Mouse (Mus musculus) cerebellum, adult 2 months (tissue): ENCODE measurements around the gene Lce3b. TPM values are rescaled to one million over a fixed set of nuclear protein-coding genes. Genes with fewer than 3 reads are reported as not detected.

Source experiments
- DNase-seq, 2 experiments: peaks; one replicate each; pipeline ENCODE4 v3.0.0; 2021
- H3K27ac ChIP-seq: fragments of 200-500 bp; 2 replicates; pipeline ENCODE4 v1.5.1; 2012; ENCODE audit warnings: low read length, control low read depth, inconsistent platforms; ENCODE audit not compliant: insufficient read depth
- H3K27me3 ChIP-seq: fragments of 200-500 bp; 2 replicates; pipeline ENCODE4 v1.6.1; 2012; ENCODE audit warnings: inconsistent platforms, mild to moderate bottlenecking, low read length, moderate library complexity; ENCODE audit not compliant: control insufficient read depth, insufficient read depth
- H3K4me1 ChIP-seq: fragments of 200-500 bp; 2 replicates; pipeline ENCODE4 v1.6.1; 2011; ENCODE audit warnings: low read length; ENCODE audit not compliant: control insufficient read depth, insufficient read depth
- H3K4me3 ChIP-seq: fragments of 200-500 bp; replicated peaks from 2 replicates; pipeline ENCODE3; 2011; ENCODE audit warnings: mild to moderate bottlenecking, low read depth, low read length, control low read depth; ENCODE audit not compliant: insufficient read depth
- CTCF ChIP-seq: fragments of 200-500 bp; IDR thresholded peaks from 2 replicates; pipeline ENCODE4 v1.5.1; 2011; ENCODE audit warnings: low read depth, mild to moderate bottlenecking, control low read depth, low read length, moderate library complexity, borderline replicate concordance; ENCODE audit not compliant: insufficient read depth
- POLR2A ChIP-seq: fragments of 200-500 bp; IDR thresholded peaks from 2 replicates; pipeline ENCODE4 v1.6.1; 2011; ENCODE audit warnings: low read length, control low read depth, borderline replicate concordance; ENCODE audit not compliant: insufficient read depth
- WGBS: fragments of 180-500 bp; shearing (Covaris S2); methylation state at CpG from one replicate; pipeline ENCODE4 v1.1.7; 2018; 5-methylcytosine and 5-hydroxymethylcytosine counted together
- polyA plus RNA-seq: library from polyadenylated mRNA; depleted of rRNA; stranded (reverse); fragments of >200 nt; gene quantifications from 2 replicates; pipeline ENCODE4 v1.2.3, GENCODE M21; 2012; rRNA removed

Lce3b gene
- polyA plus RNA-seq = not detected in 2 replicates

DNA sequence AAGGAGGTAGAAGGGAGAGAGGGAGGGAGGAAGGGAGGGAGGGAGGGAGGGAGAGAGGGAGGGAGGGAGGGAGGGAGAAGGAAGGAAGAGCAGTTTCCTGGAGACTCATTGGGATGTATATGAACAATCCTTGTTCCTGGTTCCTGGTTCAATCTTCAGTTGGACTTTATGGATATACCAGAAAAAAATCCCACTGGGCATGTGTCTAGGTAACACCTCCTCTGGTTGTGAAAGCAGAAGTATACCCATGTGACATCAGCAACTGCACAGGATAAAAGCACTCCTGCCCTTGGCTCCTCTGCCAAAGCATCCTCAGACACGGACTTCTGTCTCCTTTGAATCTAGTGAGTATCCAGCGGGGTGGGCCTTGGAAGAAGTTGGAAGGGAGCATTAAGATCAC, at the start of gene Lce3b:
Lce3b (plus strand) TSS at position 301 of the 400 bp plus-strand sequence.
- Histone ChIP-seq H3K27ac (no peak within 1 kb of the TSS), H3K27me3 (no peaks in the 10 kb centered on the region), H3K4me3 (no peak within 1 kb of the TSS), H3K4me1 (no peaks in the 10 kb centered on the region)
- DNase-seq = no peak
- WGBS = 40% methylated on average over 2 of the region's 2 CpGs
- TF ChIP-seq CTCF (no peak), POLR2A (no peak)

- Histone ChIP-seq H3K27me3 (no peaks in the 10 kb centered on the region), H3K4me1 (no peaks in the 10 kb centered on the region), H3K27ac (no peak overlapping the region), H3K4me3 (no peak overlapping the region)
- WGBS = 32% methylated on average over 3 of the region's 3 CpGs
- TF ChIP-seq CTCF (no peak), POLR2A (no peak)
- peak in 1 of 2 experiments; percentile 0 for DNase-seq
These were observed 38.7 kb upstream of the Lce3b start for GRCm38 (mm10) chr3:92894063-92894462.

DNA sequence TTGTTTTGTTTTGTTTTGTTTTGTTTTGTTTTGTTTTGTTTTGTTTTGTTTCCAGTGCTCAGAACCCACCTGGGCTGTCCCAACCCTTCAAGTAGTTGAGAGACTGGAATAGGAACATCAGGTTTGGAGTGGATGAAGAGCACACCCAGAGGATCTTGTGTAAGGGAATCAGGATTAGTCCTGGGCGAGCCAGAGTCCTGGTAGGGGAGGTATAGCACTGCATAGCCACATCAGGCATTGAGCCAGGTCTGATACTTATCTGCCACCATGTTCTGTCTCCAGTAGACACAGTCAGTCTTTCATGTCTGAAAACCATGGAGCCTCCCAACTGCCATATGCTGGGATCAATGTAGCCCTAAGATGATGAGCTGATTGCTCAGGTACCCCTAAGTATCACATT, 38.3 kb upstream of the Lce3b start:
- H3K4me1 ChIP-seq = no peaks in the 10 kb centered on the region
- TF ChIP-seq POLR2A (no peak), CTCF (no peak)
- H3K4me3 ChIP-seq = no peak overlapping the region
- H3K27ac ChIP-seq = no peak overlapping the region
- no peaks in the 10 kb centered on the region for H3K27me3 ChIP-seq
- no peak for DNase-seq
- WGBS = 38% methylated on average over 1 of the region's 1 CpGs

- Histone ChIP-seq H3K27me3 (no peaks in the 10 kb centered on the region), H3K27ac (no peak overlapping the region), H3K4me1 (no peaks in the 10 kb centered on the region), H3K4me3 (no peak overlapping the region)
- no peak for DNase-seq
- TF ChIP-seq CTCF (peak; percentile 16; the same call in 1 of the 2 replicates), POLR2A (no peak)
- WGBS = 24% methylated on average over 3 of the region's 3 CpGs
These were observed 29.8 kb upstream of the Lce3b start for GRCm38 (mm10) chr3:92902992-92903391.

DNA sequence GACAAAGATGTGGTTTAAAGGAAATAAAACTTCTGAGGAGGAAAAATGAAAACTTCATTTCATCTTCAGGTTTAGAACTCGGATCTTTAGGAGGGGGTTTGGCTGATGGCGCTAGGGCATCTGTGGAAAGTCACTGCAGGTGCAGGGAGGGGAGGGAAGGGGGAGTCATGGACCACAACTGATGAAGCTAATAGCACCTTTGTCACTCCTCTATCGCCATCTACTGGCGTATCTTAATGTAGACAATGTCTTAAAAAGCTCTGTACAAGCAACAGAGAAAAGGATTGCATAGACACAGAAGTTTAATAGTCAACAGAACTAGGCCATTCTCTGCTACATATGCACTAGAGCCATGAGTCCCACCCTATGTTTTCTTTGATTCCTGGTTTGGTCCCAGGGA, 29.1 kb upstream of the Lce3b start:
- no peak for DNase-seq
- no peaks in the 10 kb centered on the region for H3K27me3 ChIP-seq
- no peak overlapping the region for H3K27ac ChIP-seq
- TF ChIP-seq POLR2A (no peak), CTCF (no peak)
- no peaks in the 10 kb centered on the region for H3K4me1 ChIP-seq
- 21% methylated on average over 4 of the region's 4 CpGs for WGBS
- no peak overlapping the region for H3K4me3 ChIP-seq

DNA sequence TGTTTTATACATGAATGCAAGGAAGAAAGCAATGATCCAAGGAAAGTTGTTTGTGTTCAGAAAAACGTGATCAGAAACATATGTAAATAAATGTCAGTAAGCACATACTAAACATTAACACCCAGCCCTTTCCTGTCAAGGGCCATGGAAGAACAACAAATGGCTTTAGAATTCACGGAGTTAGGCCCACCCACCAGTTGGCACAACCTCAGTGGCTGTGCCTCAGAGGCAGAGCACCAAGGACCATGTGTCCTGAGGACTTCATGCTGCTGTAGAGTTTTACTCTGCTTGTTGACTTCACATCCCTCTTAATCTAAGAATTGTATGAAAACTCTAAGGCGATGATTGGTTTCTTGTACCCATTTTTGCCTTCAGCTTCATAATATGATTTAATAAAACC, 27.6 kb upstream of the Lce3b start:
- no peaks in the 10 kb centered on the region for H3K4me1 ChIP-seq
- H3K27me3 ChIP-seq = no peaks in the 10 kb centered on the region
- no peak overlapping the region for H3K4me3 ChIP-seq
- 47% methylated on average over 3 of the region's 3 CpGs for WGBS
- no peak for DNase-seq
- no peak overlapping the region for H3K27ac ChIP-seq
- TF ChIP-seq POLR2A = no peak
- TF ChIP-seq CTCF = no peak

- 28% methylated on average over 4 of the region's 4 CpGs for WGBS
These were observed 25.2 kb upstream of the Lce3b start for GRCm38 (mm10) chr3:92907571-92907970.

DNA sequence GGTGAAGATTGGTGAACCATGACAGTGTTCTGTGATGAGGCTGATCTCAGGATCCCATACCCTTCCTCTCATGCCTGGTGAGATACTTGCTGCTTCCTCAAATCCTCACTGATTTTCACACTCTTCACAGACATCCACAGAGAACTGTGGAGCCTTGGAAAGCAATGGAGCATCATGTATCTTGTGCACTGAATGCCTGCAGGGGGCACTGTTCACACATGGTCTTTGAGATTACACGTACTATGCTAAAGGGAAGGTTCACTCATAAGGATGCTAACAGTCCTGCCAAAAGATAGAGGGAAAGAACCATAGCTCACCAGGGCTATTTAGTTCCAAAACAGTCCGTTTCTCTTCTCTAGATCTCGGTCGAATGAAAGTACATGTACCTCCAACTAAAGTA, 12.4 kb upstream of the Lce3b start:
- no peak overlapping the region for H3K4me3 ChIP-seq
- 65% methylated on average over 4 of the region's 4 CpGs for WGBS
- H3K27me3 ChIP-seq = no peaks in the 10 kb centered on the region
- TF ChIP-seq CTCF (no peak), POLR2A (no peak)
- no peak overlapping the region for H3K27ac ChIP-seq
- no peaks in the 10 kb centered on the region for H3K4me1 ChIP-seq
- DNase-seq = no peak

More at GRCm38 (mm10) chr3:92907571-92907970, 25.2 kb upstream of the Lce3b start:
- H3K4me3 ChIP-seq = no peak overlapping the region
- H3K27ac ChIP-seq = no peak overlapping the region
- no peak for DNase-seq
- H3K27me3 ChIP-seq = no peaks in the 10 kb centered on the region
- 0 out of 2 replicates have a peak, but pooled peaks have one; percentile 21 for TF ChIP-seq CTCF
- TF ChIP-seq POLR2A = no peak
- H3K4me1 ChIP-seq = no peaks in the 10 kb centered on the region
